Mouse (Mus musculus) hindbrain, embryonic 13.5 days (tissue): Measurements from ENCODE around the gene Slc44a5. TPM values are rescaled to one million over a fixed set of nuclear protein-coding genes. Genes with fewer than 3 reads are reported as not detected.

Experiments
- ATAC-seq: fragments of 200-750 bp; cut with Nextera tagmentation; 2 replicates; pipeline ENCODE4 v1.8.0; 2017; ENCODE audit warnings: moderate TSS enrichment; ENCODE audit not compliant: low FRiP score
- H3K27ac ChIP-seq: fragments of 300-500 bp; sonication (generic); 2 replicates; pipeline ENCODE4 v1.5.1; 2015; ENCODE audit warnings: inconsistent platforms, mild to moderate bottlenecking, moderate library complexity
- H3K27me3 ChIP-seq: fragments of 300-500 bp; sonication (generic); 2 replicates; pipeline ENCODE4 v1.6.1; 2015; ENCODE audit warnings: mild to moderate bottlenecking, inconsistent platforms
- H3K36me3 ChIP-seq: fragments of 300-500 bp; sonication (generic); 2 replicates; pipeline ENCODE4 v1.6.1; 2015; ENCODE audit warnings: mild to moderate bottlenecking, inconsistent platforms
- H3K4me1 ChIP-seq: fragments of 300-500 bp; sonication (generic); replicated peaks from 2 replicates; pipeline ENCODE4 v1.6.1; 2015; ENCODE audit warnings: inconsistent platforms
- H3K4me2 ChIP-seq: fragments of 300-500 bp; sonication (generic); 2 replicates; pipeline ENCODE4 v1.6.1; 2015; ENCODE audit warnings: inconsistent platforms, mild to moderate bottlenecking, moderate library complexity
- H3K4me3 ChIP-seq: fragments of 300-500 bp; sonication (generic); 2 replicates; pipeline ENCODE4 v1.5.1; 2015; ENCODE audit warnings: mild to moderate bottlenecking, inconsistent platforms
- H3K9ac ChIP-seq: fragments of 300-500 bp; sonication (generic); 2 replicates; pipeline ENCODE4 v1.6.1; 2015; ENCODE audit warnings: mild to moderate bottlenecking, inconsistent platforms
- H3K9me3 ChIP-seq: fragments of 300-500 bp; sonication (generic); 2 replicates; pipeline ENCODE4 v1.6.1; 2016; ENCODE audit warnings: inconsistent platforms
- WGBS: fragments of 180-500 bp; shearing (Covaris S2); methylation state at CpG from one replicate; pipeline ENCODE4 v1.1.7; 2015; 5-methylcytosine and 5-hydroxymethylcytosine counted together
- polyA plus RNA-seq: library from polyadenylated mRNA; unstranded; fragments of >200 nt; fragmentation: Nextera tagmentation; extraction: Ambion mirVana; gene quantifications from 2 replicates; pipeline ENCODE4 v1.2.1, GENCODE M21; 2015

The Slc44a5 gene
- polyA plus RNA-seq, result 6.4 and 6.5 TPM in 2 replicates

- under 1% methylated on average over 58 of the region's 66 CpGs for WGBS
These were observed at the start of gene Slc44a5 for GRCm38 (mm10) chr3:153973171-153973948. Gene Slc44a5 (plus strand): TSS chr3:153973436.

GRCm38 (mm10) chr3:153926333-153926732, 46.9 kb upstream of the Slc44a5 start:
- Histone ChIP-seq H3K4me3 (no peak overlapping the region), H3K9ac (no peak overlapping the region), H3K4me1 (no peaks in the 10 kb centered on the region), H3K4me2 (no peak overlapping the region), H3K27ac (no peak overlapping the region), H3K36me3 (peaks cover 50% of the 10 kb centered on the region), H3K9me3 (no peaks in the 10 kb centered on the region), H3K27me3 (no peaks in the 10 kb centered on the region)
- ATAC-seq, result no peak
- WGBS, result 89% methylated on average over 7 of the region's 7 CpGs

More at GRCm38 (mm10) chr3:153973171-153973948, at the start of gene Slc44a5:
- peak; percentile 90 for ATAC-seq
- Histone ChIP-seq H3K4me1 (peaks cover 15% of the 10 kb centered on the region), H3K4me3 (peak within 1 kb of the TSS; percentile 65), H3K27ac (peak within 1 kb of the TSS; percentile 73; the same call in 1 of the 2 replicates), H3K36me3 (no peaks in the 10 kb centered on the region), H3K27me3 (peaks cover 31% of the 10 kb centered on the region), H3K9ac (peak within 1 kb of the TSS; percentile 82), H3K4me2 (peak within 1 kb of the TSS; percentile 94), H3K9me3 (no peaks in the 10 kb centered on the region)

GRCm38 (mm10) chr3:153929526-153929925, 43.7 kb upstream of the Slc44a5 start:
- H3K27me3 ChIP-seq, result no peaks in the 10 kb centered on the region
- H3K9ac ChIP-seq, result no peak overlapping the region
- H3K9me3 ChIP-seq, result no peaks in the 10 kb centered on the region
- WGBS, result 95% methylated on average over 11 of the region's 11 CpGs
- no peak for ATAC-seq
- no peaks in the 10 kb centered on the region for H3K4me1 ChIP-seq
- peaks cover 58% of the 10 kb centered on the region for H3K36me3 ChIP-seq
- H3K4me3 ChIP-seq, result no peak overlapping the region
- no peak overlapping the region for H3K4me2 ChIP-seq
- no peak overlapping the region for H3K27ac ChIP-seq

- Histone ChIP-seq H3K4me2 (no peak overlapping the region), H3K27me3 (no peaks in the 10 kb centered on the region), H3K36me3 (peaks cover 71% of the 10 kb centered on the region), H3K9me3 (no peaks in the 10 kb centered on the region), H3K4me3 (no peak overlapping the region), H3K9ac (no peak overlapping the region), H3K27ac (no peak overlapping the region), H3K4me1 (no peaks in the 10 kb centered on the region)
- 97% methylated on average over 5 of the region's 5 CpGs for WGBS
- no peak for ATAC-seq
These were observed 40.8 kb upstream of the Slc44a5 start for GRCm38 (mm10) chr3:153932461-153932860.

- no peak for ATAC-seq
- no peak overlapping the region for H3K27ac ChIP-seq
- WGBS, result 93% methylated on average over 9 of the region's 9 CpGs
- H3K9me3 ChIP-seq, result no peaks in the 10 kb centered on the region
- H3K4me1 ChIP-seq, result no peaks in the 10 kb centered on the region
- H3K27me3 ChIP-seq, result no peaks in the 10 kb centered on the region
- H3K4me3 ChIP-seq, result no peak overlapping the region
- H3K4me2 ChIP-seq, result no peak overlapping the region
- H3K36me3 ChIP-seq, result peaks cover 58% of the 10 kb centered on the region
- H3K9ac ChIP-seq, result no peak overlapping the region
These were observed 37.4 kb upstream of the Slc44a5 start for GRCm38 (mm10) chr3:153935878-153936277.

GRCm38 (mm10) chr3:153937116-153937810, 36.0 kb upstream of the Slc44a5 start:
- peaks cover 51% of the 10 kb centered on the region for H3K36me3 ChIP-seq
- H3K4me2 ChIP-seq, result no peak overlapping the region
- no peaks in the 10 kb centered on the region for H3K4me1 ChIP-seq
- ATAC-seq, result no peak
- WGBS, result 94% methylated on average over 17 of the region's 17 CpGs
- H3K27ac ChIP-seq, result no peak overlapping the region
- H3K4me3 ChIP-seq, result no peak overlapping the region
- no peaks in the 10 kb centered on the region for H3K27me3 ChIP-seq
- no peak overlapping the region for H3K9ac ChIP-seq
- H3K9me3 ChIP-seq, result no peaks in the 10 kb centered on the region

- Histone ChIP-seq H3K36me3 (peaks cover 30% of the 10 kb centered on the region), H3K4me2 (no peak overlapping the region), H3K9me3 (no peaks in the 10 kb centered on the region), H3K9ac (no peak overlapping the region), H3K27ac (no peak overlapping the region), H3K4me1 (peaks cover 19% of the 10 kb centered on the region), H3K4me3 (no peak overlapping the region), H3K27me3 (no peaks in the 10 kb centered on the region)
- 81% methylated on average over 8 of the region's 8 CpGs for WGBS
- ATAC-seq, result no peak
These were observed 33.2 kb upstream of the Slc44a5 start for GRCm38 (mm10) chr3:153940021-153940420.

- Histone ChIP-seq H3K27me3 (no peaks in the 10 kb centered on the region), H3K9ac (no peak overlapping the region), H3K36me3 (peaks cover 27% of the 10 kb centered on the region), H3K4me2 (no peak overlapping the region), H3K27ac (no peak overlapping the region), H3K4me3 (no peak overlapping the region), H3K4me1 (peaks cover 22% of the 10 kb centered on the region), H3K9me3 (no peaks in the 10 kb centered on the region)
- WGBS, result 93% methylated on average over 9 of the region's 9 CpGs
- ATAC-seq, result no peak
These were observed 32.8 kb upstream of the Slc44a5 start for GRCm38 (mm10) chr3:153940486-153940885.

GRCm38 (mm10) chr3:153941613-153942012, 31.6 kb upstream of the Slc44a5 start:
- no peak for ATAC-seq
- Histone ChIP-seq H3K9ac (no peak overlapping the region), H3K36me3 (peaks cover 18% of the 10 kb centered on the region), H3K9me3 (no peaks in the 10 kb centered on the region), H3K27me3 (no peaks in the 10 kb centered on the region), H3K27ac (no peak overlapping the region), H3K4me2 (no peak overlapping the region), H3K4me1 (peaks cover 22% of the 10 kb centered on the region), H3K4me3 (no peak overlapping the region)
- 93% methylated on average over 13 of the region's 13 CpGs for WGBS

GRCm38 (mm10) chr3:153943003-153943640, 30.1 kb upstream of the Slc44a5 start:
- WGBS, result 39% methylated on average over 12 of the region's 12 CpGs
- H3K9ac ChIP-seq, result 0 out of 2 replicates have a peak overlapping the region, but pooled peaks have one; percentile 24
- no peaks in the 10 kb centered on the region for H3K27me3 ChIP-seq
- H3K36me3 ChIP-seq, result peaks cover 5% of the 10 kb centered on the region
- no peaks in the 10 kb centered on the region for H3K9me3 ChIP-seq
- peak overlapping the region; percentile 72 for H3K4me2 ChIP-seq
- peaks cover 22% of the 10 kb centered on the region for H3K4me1 ChIP-seq
- H3K27ac ChIP-seq, result peak overlapping the region; percentile 88; the same call in 1 of the 2 replicates
- no peak for ATAC-seq
- peak overlapping the region; percentile 70 for H3K4me3 ChIP-seq

GRCm38 (mm10) chr3:153943901-153944334, 29.3 kb upstream of the Slc44a5 start:
- Histone ChIP-seq H3K4me2 (peak overlapping the region; percentile 72), H3K9me3 (no peaks in the 10 kb centered on the region), H3K9ac (peak overlapping the region; percentile 84), H3K4me1 (peaks cover 22% of the 10 kb centered on the region), H3K4me3 (peak overlapping the region; percentile 70), H3K27me3 (no peaks in the 10 kb centered on the region), H3K27ac (peak overlapping the region; percentile 88), H3K36me3 (no peaks in the 10 kb centered on the region; the same call in 1 of the 2 replicates)
- WGBS, result under 1% methylated on average over 19 of the region's 19 CpGs
- peak; percentile 62 for ATAC-seq
